Mouse (Mus musculus) cerebellum, postnatal 14 days (tissue): ENCODE results near the gene 1700029F12Rik.
A peak's percentile ranks its signal among the peaks of the same experiment; 100 is the strongest.
"Not testable (repeated sequence)": the region's sequence is repeated elsewhere in the genome, so short reads cannot be mapped to it uniquely, and the experiment has no call there.

Experiments
- DNase-seq, 2 experiments: peaks; one replicate each; pipeline ENCODE4 v3.0.0; 2021; ENCODE audit warnings: mixed read lengths in 2 of 2

1700029F12Rik gene

DNA sequence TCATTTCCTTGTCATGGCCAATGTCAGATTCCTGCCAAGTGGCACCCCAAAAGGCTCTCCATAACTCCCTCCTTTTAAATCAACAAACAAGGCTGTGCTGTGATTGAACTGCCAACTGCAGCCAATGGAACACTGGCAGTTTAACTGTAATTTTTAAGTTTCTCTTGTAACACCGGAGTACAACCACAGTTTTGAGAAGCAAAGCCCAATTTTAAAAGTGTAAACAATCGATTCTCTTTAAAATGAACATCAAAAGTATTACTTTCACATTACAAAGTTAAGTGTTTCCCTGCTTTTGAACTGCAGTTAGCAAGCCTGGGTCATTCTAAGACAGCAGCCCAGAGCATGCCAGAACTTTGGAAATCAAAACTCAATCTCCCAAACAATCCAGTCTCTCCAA, at the start of gene 1700029F12Rik:
TSS of gene 1700029F12Rik (minus strand) at position 101 of the 400 bp plus-strand sequence.
- DNase-seq = no peak

DNA sequence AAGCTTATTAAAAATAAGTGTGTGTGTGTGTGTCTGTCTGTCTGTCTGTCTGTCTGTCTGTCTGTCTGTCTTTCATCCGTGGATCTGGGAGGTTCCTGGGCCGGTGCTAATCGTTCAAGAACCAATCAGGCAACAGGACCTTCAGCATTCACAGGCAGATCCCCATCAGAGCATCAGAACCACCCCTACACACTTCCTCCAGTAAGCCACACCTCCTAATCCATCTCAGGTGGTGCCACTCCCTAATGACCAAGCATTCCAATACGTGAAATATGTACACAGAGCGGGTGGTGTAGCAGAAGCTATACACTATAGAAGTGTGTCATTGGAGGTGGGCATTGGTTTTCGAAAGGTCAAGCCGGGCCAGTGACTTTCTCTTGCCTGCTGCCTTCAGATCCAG, 48.3 kb upstream of the 1700029F12Rik start:
- DNase-seq = no peak

DNA sequence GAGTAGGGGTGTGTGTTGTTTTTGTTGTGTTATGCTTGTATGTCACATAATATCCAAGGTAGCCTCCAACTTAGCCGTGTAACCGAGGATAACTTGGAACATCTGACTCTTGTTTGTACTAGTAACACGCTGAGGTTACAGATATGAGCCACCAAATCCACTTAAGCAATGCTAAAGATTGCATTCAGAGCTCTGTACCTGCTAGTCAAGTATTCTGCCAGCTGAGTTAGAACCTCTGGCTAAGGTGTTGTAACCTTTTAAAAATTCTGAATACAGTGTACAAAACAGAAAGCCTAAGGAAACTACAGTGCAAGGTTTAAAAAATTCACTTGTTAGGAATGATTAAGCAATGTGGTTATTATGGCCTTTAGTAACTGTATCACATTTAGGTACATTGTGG, 46.5 kb upstream of the 1700029F12Rik start:
- no peak for DNase-seq

DNA sequence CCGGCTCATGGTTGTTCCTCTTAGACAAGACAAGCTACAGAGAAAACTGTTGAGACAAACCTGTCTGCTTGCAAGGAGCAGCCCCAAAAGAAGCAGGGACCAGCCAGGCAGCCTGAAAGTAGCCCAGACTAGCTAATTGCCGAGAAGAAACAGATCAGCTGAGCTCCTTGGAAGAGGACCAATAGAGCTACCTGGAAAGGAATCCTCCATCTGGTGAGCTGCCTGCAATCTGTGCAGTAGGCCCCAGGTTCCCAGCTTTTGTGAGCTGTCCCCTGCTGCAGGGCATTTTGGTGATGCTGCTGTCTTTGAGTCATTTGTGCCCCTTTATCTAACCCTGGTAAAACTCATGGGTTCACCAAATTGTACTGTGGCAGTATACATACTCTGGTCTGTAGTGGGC, 46.0 kb upstream of the 1700029F12Rik start:
- peak; percentile 58 to 69 for DNase-seq

DNA sequence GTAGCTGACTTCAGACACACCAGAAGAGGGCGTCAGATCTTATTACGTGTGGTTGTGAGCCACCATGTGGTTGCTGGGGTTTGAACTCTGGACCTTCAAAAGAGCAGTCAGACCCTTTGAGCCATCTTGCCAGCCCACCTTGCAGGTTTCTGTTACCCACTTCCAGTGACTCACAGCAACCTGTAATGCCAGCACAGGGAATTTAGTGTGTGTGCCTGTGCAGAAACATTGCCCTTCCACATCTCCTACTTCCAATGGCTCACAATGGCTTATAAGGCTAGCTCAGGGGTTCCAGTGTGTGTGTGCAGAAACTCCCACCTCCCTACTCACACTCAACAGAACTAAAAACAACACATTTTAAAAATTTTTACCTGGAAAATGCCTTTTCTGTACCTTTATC, 43.4 kb upstream of the 1700029F12Rik start:
- DNase-seq = no peak

DNA sequence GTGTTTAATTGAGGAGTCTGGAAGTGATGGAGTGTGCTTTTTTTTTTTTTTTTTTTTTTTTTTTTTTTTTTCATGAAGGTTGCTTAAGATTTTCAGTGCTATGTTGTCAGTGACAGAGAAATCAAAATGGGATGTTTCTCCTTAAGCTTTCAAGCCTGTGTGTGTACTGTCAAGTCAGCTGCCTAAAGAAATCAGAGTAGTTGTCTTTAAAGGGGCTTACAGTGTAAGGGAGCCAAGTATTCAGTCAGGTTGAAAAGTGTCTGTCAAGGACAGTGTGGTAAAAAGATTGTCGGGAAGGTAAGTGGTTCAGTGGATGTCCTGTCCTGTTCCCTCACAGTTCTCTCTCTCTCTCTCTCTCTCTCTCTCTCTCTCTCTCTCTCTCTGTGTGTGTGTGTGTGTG, 39.3 kb upstream of the 1700029F12Rik start:
- no peak for DNase-seq

DNA sequence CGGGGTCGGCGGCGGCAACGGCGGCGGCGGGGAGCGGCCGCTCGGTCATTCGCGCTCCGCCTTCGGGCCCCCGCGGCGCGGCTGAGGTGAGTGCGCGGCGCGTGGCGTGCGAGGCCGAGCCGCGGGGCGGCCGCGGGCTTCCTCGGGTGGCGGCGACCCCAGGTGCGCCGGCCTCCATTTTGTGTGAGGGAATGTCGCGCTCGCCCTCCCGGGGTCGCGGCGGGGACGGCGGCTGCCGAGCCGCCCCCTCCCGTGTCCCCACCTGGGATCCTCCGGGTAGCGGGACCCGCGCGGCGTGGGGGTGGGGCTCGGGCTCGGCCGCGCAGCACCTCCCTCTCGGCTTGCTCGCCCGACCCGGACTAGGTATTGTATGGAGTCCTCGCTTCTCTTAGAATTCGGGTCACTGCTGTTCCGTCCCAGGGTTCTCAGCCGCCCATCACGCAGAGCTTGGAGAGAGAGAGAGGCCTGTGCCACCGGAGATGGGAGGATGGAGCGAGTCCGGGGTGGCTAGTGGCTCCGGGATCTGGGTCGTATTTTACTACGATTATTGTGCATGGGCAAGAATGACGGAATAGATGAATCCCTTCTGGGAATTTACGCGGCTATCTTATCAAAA, 37.6 kb upstream of the 1700029F12Rik start:
- peak; percentile 33 to 38 for DNase-seq

DNA sequence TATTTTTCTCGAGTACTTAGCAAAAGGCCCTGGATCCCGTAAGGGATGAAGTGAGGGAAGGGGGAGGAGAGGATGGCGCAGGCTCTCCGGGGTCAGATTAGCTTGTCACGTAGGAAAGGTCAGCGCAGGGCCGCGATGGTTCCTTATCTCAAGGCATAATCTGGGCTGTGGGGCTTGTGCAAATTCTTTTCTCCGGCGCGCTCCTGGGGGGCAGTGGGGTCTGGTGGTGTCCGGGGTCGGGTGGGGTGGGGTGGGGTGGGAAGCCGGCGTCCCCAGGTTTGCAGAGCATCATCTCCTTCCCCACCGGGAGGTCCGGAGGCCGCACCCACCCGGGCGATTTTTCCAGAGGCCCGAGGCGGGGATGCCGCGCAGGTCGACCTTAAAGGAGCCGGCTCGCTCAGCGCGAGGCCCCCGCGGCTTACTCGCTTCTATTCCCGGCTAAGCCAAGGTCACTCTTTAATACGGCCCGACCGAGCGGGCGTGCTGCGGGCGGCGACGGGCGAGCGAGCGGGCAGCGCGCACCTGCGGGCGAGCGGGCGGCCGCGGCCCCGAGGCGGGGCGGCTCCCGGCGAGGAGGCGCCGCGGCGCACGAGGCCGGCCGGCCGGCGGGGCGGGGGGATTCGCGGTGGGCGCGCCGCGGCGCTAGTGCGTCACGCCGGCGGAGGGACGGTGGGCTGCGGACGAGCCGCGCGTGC, 36.9 kb upstream of the 1700029F12Rik start:
- peak; percentile 30 to 38 for DNase-seq

DNA sequence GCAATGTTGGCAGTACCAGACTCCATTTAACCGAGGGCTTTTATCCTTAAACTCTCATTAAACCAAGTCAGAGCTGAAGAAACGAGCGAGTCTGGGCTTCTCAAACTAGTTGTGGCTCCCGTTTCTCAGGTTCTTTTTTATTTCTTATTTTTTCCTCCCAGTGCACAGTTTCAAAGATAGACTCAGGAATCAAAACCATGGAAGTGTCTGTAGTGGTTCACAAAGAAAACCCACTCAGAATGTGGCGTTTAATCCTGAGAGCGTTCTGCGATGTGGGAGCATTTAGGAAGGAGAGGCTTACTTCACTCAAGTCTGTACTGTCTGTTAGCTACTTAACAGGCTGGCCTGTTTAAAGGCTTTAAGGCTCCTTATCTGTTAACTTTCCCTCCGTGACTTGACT, 34.0 kb upstream of the 1700029F12Rik start:
- DNase-seq = no peak

DNA sequence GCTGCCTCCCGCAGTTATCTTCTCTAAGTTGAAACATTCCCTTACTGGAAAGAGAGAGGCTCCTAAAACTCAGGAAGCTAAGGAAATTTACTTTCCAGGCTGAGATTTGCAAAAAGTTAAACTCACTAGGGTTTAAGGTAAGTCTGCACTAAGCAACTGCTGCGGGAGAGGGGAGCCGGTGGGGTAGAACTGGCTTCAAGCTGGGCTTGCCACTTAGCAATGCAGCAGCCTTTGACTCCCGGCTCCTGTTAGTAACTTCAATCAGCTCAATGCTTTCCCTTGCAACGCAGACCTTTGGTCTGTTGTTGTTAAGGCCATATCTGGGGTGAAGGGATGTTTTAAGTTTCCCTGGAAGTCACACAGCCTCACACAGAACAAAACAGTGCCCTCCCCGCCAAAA, 33.5 kb upstream of the 1700029F12Rik start:
- DNase-seq = no peak

DNA sequence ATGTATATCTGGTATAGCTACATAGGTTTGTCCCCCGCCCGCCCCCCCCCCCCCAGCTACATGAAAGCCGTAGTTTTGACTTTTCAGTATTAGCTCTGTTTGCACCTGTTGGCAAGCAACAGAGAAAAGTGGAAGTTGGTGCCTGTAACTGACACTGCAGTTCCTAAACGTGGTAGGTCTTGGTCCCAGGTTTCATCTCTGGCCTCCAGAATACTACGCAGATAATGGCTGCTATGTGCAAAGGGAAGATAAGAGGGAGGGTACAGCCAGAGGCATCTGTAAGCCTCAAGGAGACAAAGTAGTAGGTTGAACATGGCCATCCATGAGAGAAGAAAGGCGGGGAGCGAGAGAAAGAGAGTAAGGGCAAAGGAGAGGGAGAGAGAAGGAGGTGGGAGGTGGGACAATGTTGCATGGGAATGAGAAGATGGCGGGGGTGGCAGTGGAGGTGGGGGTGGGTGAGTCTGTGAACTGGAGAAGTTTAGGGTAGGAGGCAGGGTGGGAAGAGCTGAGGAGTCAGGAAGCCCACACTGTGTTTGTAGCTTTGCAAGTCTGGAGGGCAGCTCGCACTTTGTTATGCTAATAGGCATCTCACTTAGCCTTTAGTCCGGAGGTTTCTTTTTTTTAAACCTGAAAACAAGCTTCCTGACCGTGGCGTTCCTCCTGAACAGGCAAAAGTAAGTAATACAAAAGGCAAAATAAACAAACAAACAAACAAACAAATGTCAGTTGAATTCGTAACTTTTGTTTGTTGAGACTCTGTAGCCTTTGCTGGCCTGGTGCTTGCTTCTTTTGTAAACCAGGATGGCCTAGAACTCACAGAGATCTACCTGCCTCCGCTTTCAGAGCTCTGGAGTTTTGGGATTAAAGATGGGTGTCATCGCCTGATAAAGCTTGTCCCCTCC, 32.7 kb upstream of the 1700029F12Rik start, which contains the start of gene Fam169a:
TSS of gene Fam169a (plus strand) at position 638 of the 902 bp plus-strand sequence.
- no peak for DNase-seq

DNA sequence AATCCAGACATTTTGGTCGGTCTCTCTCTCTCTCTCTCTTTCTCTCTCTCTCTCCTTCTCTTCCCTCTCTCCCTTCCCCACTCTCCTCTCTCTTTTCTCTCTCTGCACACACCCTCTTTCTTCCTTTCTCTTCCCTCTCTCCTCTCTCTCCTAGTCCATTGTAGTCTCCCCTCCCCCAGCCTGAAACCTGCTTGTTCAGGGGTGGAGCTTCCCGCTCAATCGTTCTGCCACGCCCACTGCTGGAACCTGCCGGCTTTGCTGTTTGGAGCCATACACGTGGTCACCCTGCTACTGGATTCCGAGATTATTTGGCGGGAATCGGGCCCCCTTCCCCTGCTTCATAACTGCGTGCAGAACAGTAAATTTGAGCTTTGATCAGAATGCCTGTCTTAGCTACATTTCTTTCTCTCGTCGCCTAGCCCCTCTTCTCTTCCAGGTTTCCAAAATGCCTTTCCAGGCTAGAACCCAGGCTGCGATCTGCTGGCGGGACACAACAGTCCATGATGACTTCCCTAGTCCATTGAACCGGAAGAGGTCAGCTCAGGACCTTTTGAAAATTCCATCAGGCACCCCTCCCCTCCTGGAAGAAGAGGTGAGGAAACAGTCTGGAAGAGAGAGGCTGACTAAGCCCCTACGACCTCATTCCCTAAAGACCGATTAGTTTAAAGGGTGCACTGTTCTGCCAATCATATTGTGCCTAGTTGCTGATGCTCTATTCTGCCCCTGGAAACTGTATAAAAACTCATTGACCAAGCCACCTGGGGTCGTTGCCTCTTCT, 30.9 kb upstream of the 1700029F12Rik start:
- not testable (repeated sequence) for DNase-seq

DNA sequence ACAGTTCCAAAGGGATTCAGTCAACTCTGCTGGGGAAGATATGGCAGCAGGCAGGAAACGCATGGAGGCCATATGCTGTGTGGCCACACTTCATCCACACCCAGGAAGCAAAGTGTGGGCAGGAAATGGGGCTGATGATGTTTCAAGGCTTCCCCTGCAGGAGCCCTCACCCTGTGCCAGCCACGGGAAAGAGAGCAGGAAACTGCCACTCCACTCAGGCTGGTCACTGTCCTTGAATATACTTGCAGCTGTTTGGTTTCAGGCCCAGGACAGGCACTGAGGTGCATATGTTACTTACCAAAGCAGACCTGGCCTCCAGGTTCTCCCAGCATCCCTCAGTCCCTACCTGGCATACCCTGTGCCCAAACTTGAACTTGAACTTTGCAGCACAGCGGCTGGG, 30.3 kb upstream of the 1700029F12Rik start:
- DNase-seq = no peak

DNA sequence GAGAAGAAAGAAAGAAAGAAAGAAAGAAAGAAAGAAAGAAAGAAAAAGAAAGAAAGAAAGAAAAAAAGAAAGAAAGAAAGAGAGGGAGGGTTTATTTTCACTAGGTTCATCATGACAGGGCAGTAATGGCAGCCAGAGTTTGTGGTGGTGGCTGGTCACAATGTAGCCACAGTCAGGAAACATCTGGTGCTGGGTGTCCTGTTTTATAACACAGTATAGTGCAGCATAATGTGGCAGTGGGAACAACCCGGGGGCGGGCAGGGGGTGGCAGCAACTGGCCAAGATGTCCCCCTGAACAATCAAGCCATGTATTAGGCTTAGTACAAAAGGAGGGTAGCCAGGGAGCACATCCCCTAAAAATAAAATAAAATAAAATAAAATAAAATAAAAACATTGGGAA, 29.3 kb upstream of the 1700029F12Rik start:
- no peak for DNase-seq

DNA sequence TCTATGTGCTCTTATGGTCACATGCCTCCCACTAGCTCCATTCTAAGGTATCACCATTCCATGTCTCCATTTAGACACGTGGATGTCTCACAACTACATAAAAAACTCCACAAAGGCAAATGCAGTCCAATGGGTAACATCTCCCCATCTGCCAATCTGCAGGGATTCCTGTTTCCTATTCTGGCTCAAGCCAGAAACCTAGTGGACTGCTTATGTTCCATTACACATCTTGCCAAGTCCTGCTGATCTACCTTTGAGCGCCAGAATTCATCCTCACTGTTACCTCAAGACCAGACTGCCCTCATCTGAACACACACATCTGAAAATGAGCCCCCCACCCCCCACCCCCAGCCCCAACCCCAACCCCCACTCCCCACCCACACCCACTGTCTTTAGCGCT, 28.0 kb upstream of the 1700029F12Rik start:
- DNase-seq = peak; percentile 82 to 89

DNA sequence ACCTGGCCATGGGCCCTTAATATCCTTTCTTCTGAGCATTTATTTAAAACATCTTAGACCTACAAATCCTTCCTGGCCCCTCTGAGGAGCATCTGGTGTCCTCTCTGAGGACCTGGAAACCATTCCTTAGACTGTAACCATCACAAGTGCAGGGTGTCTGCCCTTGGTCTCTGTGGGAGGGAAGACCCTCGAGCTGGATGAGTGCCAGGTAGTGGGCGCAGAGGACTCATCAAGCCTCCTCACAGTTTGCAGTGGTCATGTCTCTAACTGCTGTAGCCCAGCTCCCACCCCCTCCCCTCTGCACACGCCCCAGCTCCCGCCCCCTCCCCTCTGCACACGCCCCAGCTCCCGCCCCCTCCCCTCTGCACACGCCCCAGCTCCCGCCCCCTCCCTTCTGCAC, 26.2 kb upstream of the 1700029F12Rik start:
- no peak for DNase-seq

DNA sequence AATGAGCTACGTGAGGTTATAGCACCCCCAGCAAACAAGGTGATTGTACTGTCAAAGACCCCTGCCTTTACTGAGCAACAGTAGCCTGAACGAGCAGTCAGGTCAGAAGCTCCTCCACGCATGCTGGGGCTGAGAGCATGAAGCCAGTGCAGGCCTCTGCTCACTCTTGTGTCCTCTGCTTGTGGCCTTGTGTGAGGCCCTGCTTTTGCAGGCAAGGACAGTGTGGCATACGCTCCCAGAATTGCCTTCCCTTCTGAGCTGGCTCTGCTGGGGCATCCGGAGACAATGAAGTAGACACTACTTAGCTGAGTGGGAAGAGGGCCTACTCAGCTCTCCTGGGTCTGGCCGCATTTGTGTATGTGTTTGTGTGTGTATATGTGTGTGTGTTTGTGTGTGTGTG, 25.6 kb upstream of the 1700029F12Rik start:
- no peak for DNase-seq

DNA sequence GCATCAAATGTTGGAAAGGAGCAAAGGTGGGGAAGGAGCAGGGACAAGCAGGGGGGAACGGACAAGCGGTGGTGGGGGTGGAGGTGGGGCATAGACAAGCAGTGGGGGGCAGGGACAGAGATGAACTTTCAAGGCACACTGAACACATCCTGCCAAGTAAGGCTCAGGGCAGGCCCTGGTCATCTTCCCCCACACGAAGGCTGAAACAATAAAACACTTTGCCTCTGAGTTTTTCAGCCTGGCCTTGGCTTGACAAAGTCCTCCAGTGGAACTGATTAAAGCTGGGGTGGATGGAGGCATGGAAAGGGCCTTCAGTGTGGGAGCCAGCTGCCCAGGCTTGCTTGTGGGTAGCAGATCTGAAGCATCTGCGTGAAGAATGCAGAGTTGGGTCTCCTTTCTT, 23.7 kb upstream of the 1700029F12Rik start:
- DNase-seq = no peak

DNA sequence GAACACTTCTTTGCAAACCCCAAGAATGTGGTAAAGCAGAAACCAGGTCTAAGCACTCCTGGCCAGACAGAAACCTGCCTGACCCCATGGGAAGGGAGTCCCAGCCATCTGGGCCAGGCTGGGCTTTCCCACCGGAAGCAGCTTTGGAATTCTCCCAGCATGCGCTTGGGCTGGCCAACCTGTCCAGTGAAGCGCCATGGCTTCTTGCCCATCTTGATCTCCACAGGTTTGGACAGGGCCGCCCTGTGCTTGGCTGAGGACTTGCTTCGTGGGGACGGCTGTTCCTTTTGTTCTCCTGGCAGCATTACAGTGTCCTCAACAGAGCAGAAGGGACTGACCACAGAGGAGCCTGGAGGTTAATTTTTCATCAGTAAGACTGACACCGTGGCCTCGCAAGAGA, 19.7 kb upstream of the 1700029F12Rik start:
- DNase-seq = peak; percentile 98 to 99

DNA sequence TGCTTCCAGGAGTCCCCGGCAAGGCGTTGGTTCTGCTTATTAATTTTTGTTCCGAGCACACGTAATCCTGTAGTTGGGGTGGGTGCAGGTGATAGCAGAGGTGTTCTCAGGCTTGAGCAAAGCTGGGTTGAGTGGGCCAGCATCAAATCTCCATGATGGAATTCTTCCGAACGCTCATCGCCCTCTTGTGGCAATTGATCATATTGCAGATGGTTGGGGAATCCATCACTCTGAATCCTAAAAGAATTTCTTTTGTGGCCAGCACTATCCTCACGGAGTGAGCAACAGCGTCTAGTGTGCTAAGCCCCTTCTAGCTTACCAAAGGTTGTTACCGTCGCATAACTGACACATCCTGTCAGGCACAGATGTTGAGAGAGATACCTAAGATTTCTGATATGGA, 18.5 kb upstream of the 1700029F12Rik start:
- peak; percentile 90 for DNase-seq

DNA sequence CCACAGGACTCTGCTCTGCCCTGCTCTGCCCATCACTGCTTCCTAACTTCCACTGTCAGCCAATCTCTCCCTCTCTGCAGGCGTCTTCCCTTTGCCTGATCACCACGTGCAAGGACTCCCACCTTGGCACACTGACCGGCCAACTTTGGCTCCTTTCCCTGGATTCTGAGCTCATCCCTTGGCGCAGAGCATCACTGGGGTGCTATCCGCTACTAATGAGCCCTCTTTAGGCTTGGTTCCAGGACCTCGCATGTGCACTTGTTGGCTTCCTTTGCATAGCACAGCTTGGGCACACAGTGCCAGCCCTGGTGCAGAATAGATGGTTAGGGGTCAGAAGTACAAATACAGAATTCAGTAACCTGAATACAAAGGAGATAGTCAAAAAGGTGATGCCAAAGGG, 17.0 kb upstream of the 1700029F12Rik start:
- DNase-seq = peak; percentile 98 to 99

DNA sequence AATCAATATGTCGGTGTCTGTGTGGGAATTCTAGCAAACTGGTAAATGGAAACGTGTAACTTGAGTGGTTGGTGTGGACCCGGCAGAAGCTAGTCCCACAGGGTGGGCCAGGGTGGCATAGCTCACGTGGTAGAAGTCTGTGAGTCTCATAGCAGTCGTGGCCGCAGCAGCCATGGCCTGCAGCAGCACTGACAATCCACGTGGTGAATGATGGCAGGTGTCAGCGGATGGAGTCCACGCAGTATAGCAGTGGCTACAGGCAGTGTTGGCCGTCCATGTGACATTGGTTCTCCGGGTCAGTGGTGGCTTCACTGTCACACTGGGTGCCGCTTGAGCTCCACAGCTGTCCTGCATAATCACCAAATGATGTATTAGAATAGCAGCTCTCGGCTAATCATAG, 4.1 kb downstream of the 1700029F12Rik start:
- no peak for DNase-seq

DNA sequence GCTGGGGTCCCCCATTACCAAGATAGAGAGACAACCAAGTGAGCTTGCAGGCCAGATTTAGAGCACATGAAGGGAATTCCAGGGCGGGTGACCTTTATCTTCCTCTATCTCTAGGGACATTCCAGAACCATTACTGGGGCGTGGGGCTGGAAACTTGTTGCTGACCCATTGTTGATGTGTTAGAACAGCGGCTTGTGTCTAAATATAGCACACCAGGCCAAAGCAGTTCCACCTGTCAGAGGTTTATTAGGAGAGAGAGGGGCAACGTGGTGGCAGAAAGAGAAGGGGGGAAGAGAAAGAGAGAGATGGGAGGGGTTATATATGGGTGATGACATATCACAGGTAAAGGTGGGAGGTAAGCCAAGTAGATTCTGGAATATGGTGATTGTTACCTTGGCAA, 12.3 kb downstream of the 1700029F12Rik start:
- no peak for DNase-seq
